Comparison of ENCODE assay signal across 8 mouse cellular contexts in the genomic region with DNA sequence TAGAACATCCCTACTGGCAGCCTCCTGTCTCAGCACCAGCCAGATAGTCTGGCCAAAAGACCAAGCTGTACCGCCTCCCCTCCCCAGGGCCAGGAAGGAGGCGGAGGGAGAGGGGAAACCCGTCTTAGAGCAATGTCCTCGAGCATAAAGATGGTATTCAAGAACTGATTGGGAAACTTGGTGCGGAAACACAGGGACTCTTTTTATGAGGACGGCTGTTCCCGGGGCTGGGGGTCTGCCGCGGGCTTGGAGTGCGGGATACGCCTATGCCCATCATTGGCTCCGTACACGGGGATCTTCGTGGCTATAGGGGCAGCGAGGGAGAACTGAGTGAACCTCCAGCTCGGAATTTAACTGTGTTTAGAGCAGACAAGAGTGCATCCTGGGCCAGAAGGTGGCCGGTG. TPM values are rescaled to one million over a fixed set of nuclear protein-coding genes. Genes with fewer than 3 reads are reported as not detected.
A peak's percentile ranks its signal among the peaks of the same experiment; 100 is the strongest.
DNase-seq lines count a peak whose midpoint lies in the region; ATAC-seq and TF ChIP-seq lines count a peak whose summit lies in the region.

No protein-coding gene starts in this region.

- peak; percentile 35 for DNase-seq in right cerebral cortex, adult 18-20 months
- no peak for DNase-seq in right cerebral cortex, postnatal 25 days
- DNase-seq in embryonic facial prominence, embryonic 10.5 days (ENCODE audit: low spot score) = no peak
- peak; percentile 84 for DNase-seq in gastrocnemius, postnatal 25 days
- DNase-seq in intestine, embryonic 14.5 days (ENCODE audit: low spot score) = no peak
- no peak for DNase-seq in limb, embryonic 14.5 days (ENCODE audit: low spot score)
- DNase-seq in retina, embryonic 14.5 days (ENCODE audit: low spot score) = no peak

- H3K9ac ChIP-seq in intestine, embryonic 14.5 days (ENCODE audit: low read length) = peak overlapping the region; percentile 71
- peak overlapping the region; percentile 86 for H3K9ac ChIP-seq in limb, embryonic 14.5 days (ENCODE audit: low read depth, low read length, severe bottlenecking)
- peak overlapping the region; percentile 94 for H3K9ac ChIP-seq in midbrain, embryonic 13.5 days (replicated peaks)

- WGBS in embryonic facial prominence, embryonic 10.5 days = 1% methylated on average over 17 of the region's 17 CpGs
- WGBS in intestine, embryonic 14.5 days = under 1% methylated on average over 17 of the region's 17 CpGs
- WGBS in limb, embryonic 14.5 days = 0% methylated on average over 17 of the region's 17 CpGs
- under 1% methylated on average over 17 of the region's 17 CpGs for WGBS in midbrain, embryonic 13.5 days

- no peak for TF ChIP-seq POLR2A in limb, embryonic 14.5 days (IDR thresholded peaks at IDR 0.05; ENCODE audit: borderline replicate concordance, extremely low read depth, insufficient read depth, insufficient read length)

- H3K4me2 ChIP-seq in intestine, embryonic 14.5 days (ENCODE audit: low read length) = peak overlapping the region; percentile 98
- H3K4me2 ChIP-seq in limb, embryonic 14.5 days (replicated peaks; ENCODE audit: low read depth, low read length, severe bottlenecking) = peak overlapping the region; percentile 87
- peak overlapping the region; percentile 88 for H3K4me2 ChIP-seq in midbrain, embryonic 13.5 days (replicated peaks)

- H3K4me3 ChIP-seq in embryonic facial prominence, embryonic 10.5 days = peak overlapping the region; percentile 99
- peak overlapping the region; percentile 91 for H3K4me3 ChIP-seq in intestine, embryonic 14.5 days (ENCODE audit: low read depth, low read length)
- H3K4me3 ChIP-seq in limb, embryonic 14.5 days (replicated peaks; ENCODE audit: low read length) = peak overlapping the region; percentile 99
- H3K4me3 ChIP-seq in midbrain, embryonic 13.5 days (replicated peaks) = peak overlapping the region; percentile 96

- peak; percentile 30 for ATAC-seq in intestine, embryonic 14.5 days (replicated peaks; ENCODE audit: low FRiP score, low TSS enrichment, low read depth)
- peak; percentile 25; the same call in 1 of the 2 replicates for ATAC-seq in limb, embryonic 14.5 days (ENCODE audit: low FRiP score, low read depth)
- peak; percentile 68 for ATAC-seq in midbrain, embryonic 13.5 days

- peaks cover 23% of the 10 kb centered on the region for H3K36me3 ChIP-seq in embryonic facial prominence, embryonic 10.5 days (replicated peaks)
- peaks cover 16% of the 10 kb centered on the region for H3K36me3 ChIP-seq in intestine, embryonic 14.5 days (ENCODE audit: control insufficient read depth, insufficient read depth, low read length)
- peaks cover 18% of the 10 kb centered on the region for H3K36me3 ChIP-seq in limb, embryonic 14.5 days (ENCODE audit: control insufficient read depth, insufficient read depth, low read length)
- H3K36me3 ChIP-seq in midbrain, embryonic 13.5 days = peaks cover 16% of the 10 kb centered on the region

- H3K4me1 ChIP-seq in embryonic facial prominence, embryonic 10.5 days = peaks cover 19% of the 10 kb centered on the region
- peaks cover 15% of the 10 kb centered on the region for H3K4me1 ChIP-seq in intestine, embryonic 14.5 days (replicated peaks; ENCODE audit: control insufficient read depth, insufficient read depth, low read length)
- peaks cover 15% of the 10 kb centered on the region for H3K4me1 ChIP-seq in limb, embryonic 14.5 days (ENCODE audit: control insufficient read depth, insufficient read depth, low read length)
- peaks cover 25% of the 10 kb centered on the region for H3K4me1 ChIP-seq in midbrain, embryonic 13.5 days (replicated peaks)

- H3K27me3 ChIP-seq in embryonic facial prominence, embryonic 10.5 days (replicated peaks; ENCODE audit: low read depth, poor library complexity, severe bottlenecking) = no peaks in the 10 kb centered on the region
- H3K27me3 ChIP-seq in intestine, embryonic 14.5 days (replicated peaks; ENCODE audit: control insufficient read depth, insufficient read depth, low read length) = no peaks in the 10 kb centered on the region
- no peaks in the 10 kb centered on the region for H3K27me3 ChIP-seq in limb, embryonic 14.5 days (ENCODE audit: control insufficient read depth, insufficient read depth, low read length)
- H3K27me3 ChIP-seq in midbrain, embryonic 13.5 days = peaks cover 10% of the 10 kb centered on the region; the same call in 1 of the 2 replicates

- H3K27ac ChIP-seq in embryonic facial prominence, embryonic 10.5 days (replicated peaks) = peak overlapping the region; percentile 92
- peak overlapping the region; percentile 82 for H3K27ac ChIP-seq in intestine, embryonic 14.5 days (ENCODE audit: low read depth)
- peak overlapping the region; percentile 82 for H3K27ac ChIP-seq in limb, embryonic 14.5 days (replicated peaks; ENCODE audit: low read depth, low read length)
- H3K27ac ChIP-seq in midbrain, embryonic 13.5 days = peak overlapping the region; percentile 86

- H3K9me3 ChIP-seq in embryonic facial prominence, embryonic 10.5 days = no peaks in the 10 kb centered on the region
- no peaks in the 10 kb centered on the region for H3K9me3 ChIP-seq in intestine, embryonic 14.5 days (ENCODE audit: control insufficient read depth, low read length)
- no peaks in the 10 kb centered on the region for H3K9me3 ChIP-seq in limb, embryonic 14.5 days (ENCODE audit: control insufficient read depth, low read length)
- no peaks in the 10 kb centered on the region for H3K9me3 ChIP-seq in midbrain, embryonic 13.5 days

RNA-seq across cellular contexts. Expression of gene Ube2j2, which starts 0.6 kb away (rescaled TPM):
- 146 and 151 TPM in 2 replicates for polyA plus RNA-seq in embryonic facial prominence, embryonic 10.5 days (2016; fragmentation: Nextera tagmentation; extraction: Ambion mirVana)
- total RNA-seq in gastrocnemius, postnatal 25 days (2021) = 10 to 100 TPM; 50.2 to 50.8 TPM
- 114 and 124 TPM in 2 replicates for polyA plus RNA-seq in intestine, embryonic 14.5 days (2014; fragmentation: Nextera tagmentation; extraction: Ambion mirVana)
- polyA plus RNA-seq in limb, embryonic 14.5 days (2012; rRNA removed) = 106 and 117 TPM in 2 replicates
- polyA plus RNA-seq in limb, embryonic 14.5 days (2014; fragmentation: Nextera tagmentation; extraction: Ambion mirVana) = 122 and 126 TPM in 2 replicates
- 128 and 135 TPM in 2 replicates for polyA plus RNA-seq in midbrain, embryonic 13.5 days (2015; fragmentation: Nextera tagmentation; extraction: Ambion mirVana)

RNA-seq across cellular contexts. Expression of gene C1qtnf12, which starts 19.1 kb away (rescaled TPM):
- 22.7 and 23.6 TPM in 2 replicates for polyA plus RNA-seq in embryonic facial prominence, embryonic 10.5 days (2016; fragmentation: Nextera tagmentation; extraction: Ambion mirVana)
- total RNA-seq in gastrocnemius, postnatal 25 days (2021) = 10 to 100 TPM; 14.7 to 16.1 TPM
- polyA plus RNA-seq in intestine, embryonic 14.5 days (2014; fragmentation: Nextera tagmentation; extraction: Ambion mirVana) = 55.5 and 56.1 TPM in 2 replicates
- polyA plus RNA-seq in limb, embryonic 14.5 days (2012; rRNA removed) = 37.0 and 44.3 TPM in 2 replicates
- 52.3 and 56.6 TPM in 2 replicates for polyA plus RNA-seq in limb, embryonic 14.5 days (2014; fragmentation: Nextera tagmentation; extraction: Ambion mirVana)
- 8.2 and 11.0 TPM in 2 replicates for polyA plus RNA-seq in midbrain, embryonic 13.5 days (2015; fragmentation: Nextera tagmentation; extraction: Ambion mirVana)

RNA-seq across cellular contexts. Expression of gene B3galt6, which starts 49.4 kb away (rescaled TPM):
- 12.7 and 15.7 TPM in 2 replicates for polyA plus RNA-seq in embryonic facial prominence, embryonic 10.5 days (2016; fragmentation: Nextera tagmentation; extraction: Ambion mirVana)
- 1 to 10 TPM; 1.2 to 1.6 TPM for total RNA-seq in gastrocnemius, postnatal 25 days (2021)
- polyA plus RNA-seq in intestine, embryonic 14.5 days (2014; fragmentation: Nextera tagmentation; extraction: Ambion mirVana) = 16.6 and 17.9 TPM in 2 replicates
- polyA plus RNA-seq in limb, embryonic 14.5 days (2012; rRNA removed) = 11.3 and 15.2 TPM in 2 replicates
- polyA plus RNA-seq in limb, embryonic 14.5 days (2014; fragmentation: Nextera tagmentation; extraction: Ambion mirVana) = 17.0 and 18.8 TPM in 2 replicates
- polyA plus RNA-seq in midbrain, embryonic 13.5 days (2015; fragmentation: Nextera tagmentation; extraction: Ambion mirVana) = 25.0 and 26.9 TPM in 2 replicates

RNA-seq across cellular contexts. Expression of gene Sdf4, which starts 49.6 kb away (rescaled TPM):
- 132 and 138 TPM in 2 replicates for polyA plus RNA-seq in embryonic facial prominence, embryonic 10.5 days (2016; fragmentation: Nextera tagmentation; extraction: Ambion mirVana)
- total RNA-seq in gastrocnemius, postnatal 25 days (2021) = 10 to 100 TPM; 67.0 to 79.3 TPM
- polyA plus RNA-seq in intestine, embryonic 14.5 days (2014; fragmentation: Nextera tagmentation; extraction: Ambion mirVana) = 157 and 165 TPM in 2 replicates
- 52.4 and 74.5 TPM in 2 replicates for polyA plus RNA-seq in limb, embryonic 14.5 days (2012; rRNA removed)
- polyA plus RNA-seq in limb, embryonic 14.5 days (2014; fragmentation: Nextera tagmentation; extraction: Ambion mirVana) = 171 TPM in 2 replicates
- polyA plus RNA-seq in midbrain, embryonic 13.5 days (2015; fragmentation: Nextera tagmentation; extraction: Ambion mirVana) = 125 and 128 TPM in 2 replicates

RNA-seq across cellular contexts. Expression of gene Acap3, which starts 51.4 kb away (rescaled TPM):
- 24.1 and 28.0 TPM in 2 replicates for polyA plus RNA-seq in embryonic facial prominence, embryonic 10.5 days (2016; fragmentation: Nextera tagmentation; extraction: Ambion mirVana)
- 10 to 100 TPM in 1 of 2 experiments, 1 to 10 TPM in 1; 7.2 to 10.4 TPM for total RNA-seq in gastrocnemius, postnatal 25 days (2021)
- 16.2 and 16.6 TPM in 2 replicates for polyA plus RNA-seq in intestine, embryonic 14.5 days (2014; fragmentation: Nextera tagmentation; extraction: Ambion mirVana)
- 33.8 and 41.6 TPM in 2 replicates for polyA plus RNA-seq in limb, embryonic 14.5 days (2012; rRNA removed)
- polyA plus RNA-seq in limb, embryonic 14.5 days (2014; fragmentation: Nextera tagmentation; extraction: Ambion mirVana) = 19.8 and 22.6 TPM in 2 replicates
- polyA plus RNA-seq in midbrain, embryonic 13.5 days (2015; fragmentation: Nextera tagmentation; extraction: Ambion mirVana) = 66.0 and 73.5 TPM in 2 replicates

Comparison
In these comparisons a context has a peak if more than half of its experiments do, and no peak if none do; other contexts are left out.
1. DNase-seq: peak in right cerebral cortex, adult 18-20 months (single experiment) and gastrocnemius, postnatal 25 days (single experiment); none in right cerebral cortex, postnatal 25 days (single experiment), embryonic facial prominence, embryonic 10.5 days (single experiment), intestine, embryonic 14.5 days (single experiment), limb, embryonic 14.5 days (single experiment) and retina, embryonic 14.5 days (single experiment).
2. Peak in every context shown above with its lines, with median percentiles within 50 percentile points of each other: H3K27ac ChIP-seq, H3K4me3 ChIP-seq, ATAC-seq, H3K4me2 ChIP-seq and H3K9ac ChIP-seq.